Mouse (Mus musculus) R1 (cell line): Measurements from ENCODE around the gene Cxcr5.
A peak's percentile ranks its signal among the peaks of the same experiment; 100 is the strongest.

Experiments used
- DNase-seq: peaks from one replicate; pipeline ENCODE4 v3.0.0-alpha.2; 2018; ENCODE audit warnings: low read depth, low spot score

Cxcr5 gene

GRCm38 (mm10) chr9:44479628-44480428 lies 81.8 kb downstream of the Cxcr5 start:
- peak; percentile 95 for DNase-seq

DNA sequence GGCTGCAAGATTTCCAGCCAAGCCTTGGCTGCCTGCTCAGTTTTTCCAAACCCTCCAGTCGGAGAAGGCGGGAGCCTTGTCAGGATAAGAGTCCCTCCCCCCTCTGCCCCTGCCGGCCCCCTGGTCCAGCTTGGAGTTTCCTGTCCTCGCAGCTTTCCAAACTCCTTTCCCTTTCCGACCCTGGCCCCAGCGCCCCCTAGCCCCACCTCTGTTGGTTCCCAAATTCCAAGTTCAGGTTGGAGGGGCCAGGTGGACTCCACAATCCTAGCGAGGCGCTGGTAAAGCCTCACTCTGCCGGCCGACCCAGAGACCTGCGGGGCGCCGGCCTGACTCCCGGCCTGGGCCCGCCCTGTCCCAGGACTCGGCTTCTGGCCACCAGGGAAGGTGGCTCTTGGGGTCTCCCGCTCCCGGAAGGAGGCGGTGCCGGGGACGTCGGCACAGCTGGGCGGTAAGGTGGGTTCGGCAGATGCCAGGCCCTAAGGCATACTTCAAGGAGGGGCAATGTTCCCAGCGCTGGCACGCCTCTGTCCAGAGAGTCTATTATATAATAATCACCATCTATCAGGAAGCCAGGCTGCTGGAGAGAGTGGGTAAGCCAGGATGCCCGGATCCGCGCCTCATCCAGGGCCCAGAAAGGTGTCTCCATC lies 82.6 kb downstream of the Cxcr5 start:
- peak; percentile 91 for DNase-seq

- peak; percentile 91 for DNase-seq
These were observed 83.3 kb downstream of the Cxcr5 start for GRCm38 (mm10) chr9:44478229-44478921.

DNA sequence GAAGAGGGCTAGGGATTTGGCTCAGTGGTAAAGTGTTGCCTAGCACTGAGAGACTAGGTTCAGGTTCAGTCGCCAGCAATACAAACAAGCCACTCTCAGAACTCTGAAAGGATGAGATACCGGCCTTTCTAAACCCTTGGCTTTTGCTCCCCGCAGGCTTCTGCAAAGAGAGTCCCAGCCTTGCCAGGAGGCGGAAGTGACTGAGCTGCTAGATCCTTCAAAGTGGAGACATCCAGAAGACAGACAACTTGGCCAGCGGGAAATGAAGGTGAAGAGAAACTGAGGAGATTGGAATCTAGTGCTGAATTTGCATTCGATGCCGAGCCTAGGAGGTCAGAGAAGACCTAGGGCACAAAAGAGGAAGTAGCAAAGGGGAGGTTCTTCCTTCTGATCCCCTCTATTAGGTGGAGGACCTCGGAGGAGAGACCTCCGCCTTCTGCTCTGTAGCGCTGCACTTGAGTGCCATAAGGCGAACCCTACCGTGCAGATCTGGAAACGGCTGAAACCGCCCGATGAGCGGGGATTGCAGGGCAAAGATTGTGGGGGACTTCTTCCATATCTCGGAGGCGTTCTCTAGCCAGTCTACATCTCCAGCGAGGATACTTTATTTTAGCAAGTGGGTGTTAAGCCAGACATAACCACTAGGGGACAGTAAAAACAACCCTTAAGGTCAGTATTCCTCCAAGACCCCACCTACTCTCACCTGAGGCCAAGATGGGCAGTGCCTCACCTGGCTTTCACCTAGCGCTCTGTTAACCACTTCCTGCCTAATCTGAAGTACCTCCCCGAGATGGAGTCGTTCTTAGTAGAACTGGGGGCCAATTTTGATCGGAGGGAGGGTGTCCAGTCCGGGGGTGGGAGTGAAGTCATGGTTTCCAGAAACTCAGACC lies 84.1 kb downstream of the Cxcr5 start:
- peak; percentile 83 for DNase-seq

DNA sequence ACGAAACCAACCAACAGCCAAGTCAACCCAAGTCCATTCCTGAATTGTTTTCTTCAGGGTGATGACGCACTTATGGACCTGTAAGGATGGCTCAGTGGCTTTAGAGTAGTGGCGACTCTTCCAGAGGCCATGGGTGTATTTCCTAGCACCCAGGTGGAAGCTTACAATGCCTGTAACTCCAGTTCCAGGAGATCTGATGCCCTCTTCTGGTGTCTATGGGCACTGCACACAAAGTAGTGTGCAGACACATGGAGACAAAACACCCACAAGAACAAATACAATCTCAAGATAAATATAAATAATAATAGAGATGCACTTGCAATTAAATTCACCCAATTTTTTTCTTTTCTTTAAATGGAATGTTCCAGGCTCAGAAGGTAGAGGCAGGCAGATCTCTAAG lies 85.7 kb downstream of the Cxcr5 start:
- peak; percentile 66 for DNase-seq

GRCm38 (mm10) chr9:44474327-44474726 lies 87.3 kb downstream of the Cxcr5 start:
- no peak for DNase-seq

GRCm38 (mm10) chr9:44473184-44473583 lies 88.5 kb downstream of the Cxcr5 start:
- DNase-seq, result no peak

GRCm38 (mm10) chr9:44468800-44469199 lies 92.9 kb downstream of the Cxcr5 start:
- DNase-seq, result no peak

DNA sequence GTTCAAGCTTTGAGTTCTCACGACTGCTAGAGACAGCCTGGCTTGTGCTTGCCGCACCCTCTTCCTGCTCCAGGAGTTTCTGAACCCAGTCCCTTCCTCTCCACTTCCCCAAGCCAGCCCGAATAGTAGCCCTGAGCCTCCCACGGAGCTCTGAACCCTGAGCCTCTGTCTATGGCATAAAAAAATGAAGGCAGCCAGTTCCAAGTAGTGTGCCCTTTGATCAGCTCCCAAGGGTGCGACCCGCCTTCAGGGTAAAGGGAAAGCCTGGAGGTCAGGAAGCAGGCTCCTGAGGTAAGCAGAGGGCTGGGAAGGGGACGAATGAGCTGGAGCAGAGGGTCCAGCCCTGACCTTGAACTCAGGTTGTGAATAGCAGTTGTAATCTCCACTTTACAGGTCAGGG lies 93.5 kb downstream of the Cxcr5 start:
- DNase-seq, result no peak

DNA sequence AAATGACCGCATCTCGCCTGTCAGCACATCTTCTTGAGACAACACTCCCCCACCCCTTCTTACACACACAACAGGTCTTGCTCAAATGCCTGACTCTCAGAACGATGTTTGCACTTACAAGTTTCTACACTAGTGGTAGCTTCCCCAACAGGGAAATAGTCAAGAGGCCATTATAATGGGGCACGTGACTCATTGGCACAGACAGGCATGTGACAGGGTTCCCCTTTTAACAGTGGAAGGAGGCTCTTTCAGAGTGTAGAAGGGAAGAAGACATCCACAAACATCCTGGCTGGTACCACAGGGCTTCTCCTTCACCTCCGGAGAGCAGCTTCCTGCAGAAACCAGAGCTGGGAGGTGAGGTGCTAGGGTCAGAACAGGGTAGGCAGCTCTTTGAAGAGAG lies 99.7 kb downstream of the Cxcr5 start:
- DNase-seq, result no peak
